Mouse (Mus musculus): Measurements from ENCODE around the gene Med17.
A peak's percentile ranks its signal among the peaks of the same experiment; 100 is the strongest.
"Not testable (repeated sequence)": the region's sequence is repeated elsewhere in the genome, so short reads cannot be mapped to it uniquely, and the experiment has no call there.

The Med17 gene

GRCm38 (mm10) chr9:15279649-15280490 lies at the start of gene Med17:
Gene Med17 (minus strand): TSS chr9:15279931.
- peak; percentile 94 for ATAC-seq (ENCODE audit: insufficient number of reproducible peaks, low FRiP score, low TSS enrichment)

- no peak for ATAC-seq (ENCODE audit: insufficient number of reproducible peaks, low FRiP score, low TSS enrichment)
Measured at GRCm38 (mm10) chr9:15318170-15318742, 38.5 kb upstream of the Med17 start.

DNA sequence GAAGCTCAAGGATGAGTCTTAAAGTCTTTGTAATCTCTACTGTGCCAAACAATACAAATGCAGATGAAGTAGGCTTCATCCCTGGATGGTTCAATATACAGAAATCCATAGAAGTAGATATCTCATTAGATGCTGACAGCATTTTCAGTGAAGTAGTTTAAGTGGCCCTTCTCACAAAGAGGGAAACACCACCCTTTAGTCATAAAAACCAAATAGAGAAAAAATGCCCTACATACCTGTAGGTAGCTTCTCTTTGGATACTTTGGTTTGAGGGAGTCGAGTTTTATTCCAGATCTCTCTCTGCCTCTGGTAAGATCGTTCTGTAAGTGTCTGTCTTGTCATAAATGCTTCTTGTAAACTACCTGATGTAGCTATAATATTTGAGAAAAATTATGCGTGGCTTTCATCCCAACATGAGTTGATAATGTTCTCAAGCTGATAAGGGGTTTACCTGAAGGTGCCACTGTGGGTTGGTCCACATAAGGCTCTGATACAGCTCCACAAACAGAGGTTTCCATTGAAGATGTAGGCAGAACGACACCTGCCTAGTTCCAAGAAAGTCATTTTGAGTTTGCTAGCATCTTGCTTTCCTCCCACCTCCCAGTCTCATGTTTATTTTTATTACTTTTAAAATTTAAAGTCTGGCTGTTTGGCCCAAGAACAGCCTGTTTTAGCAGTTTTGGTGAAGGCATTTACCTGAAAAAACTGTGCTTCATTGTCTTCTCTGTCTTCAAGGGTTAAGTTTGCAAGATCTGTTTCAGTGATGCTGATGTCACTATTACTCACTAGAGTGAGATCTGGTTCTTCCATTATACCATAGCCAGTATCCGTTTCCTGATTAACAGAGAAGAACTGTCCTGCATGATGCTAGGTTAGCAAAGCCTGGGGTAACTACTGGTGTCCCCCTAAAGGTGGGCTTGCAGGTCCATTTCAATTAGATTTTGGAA lies 37.8 kb upstream of the Med17 start:
- ATAC-seq (ENCODE audit: insufficient number of reproducible peaks, low FRiP score, low TSS enrichment), result no peak

GRCm38 (mm10) chr9:15316296-15316695 lies 36.6 kb upstream of the Med17 start:
- ATAC-seq (ENCODE audit: insufficient number of reproducible peaks, low FRiP score, low TSS enrichment), result not testable (repeated sequence)

DNA sequence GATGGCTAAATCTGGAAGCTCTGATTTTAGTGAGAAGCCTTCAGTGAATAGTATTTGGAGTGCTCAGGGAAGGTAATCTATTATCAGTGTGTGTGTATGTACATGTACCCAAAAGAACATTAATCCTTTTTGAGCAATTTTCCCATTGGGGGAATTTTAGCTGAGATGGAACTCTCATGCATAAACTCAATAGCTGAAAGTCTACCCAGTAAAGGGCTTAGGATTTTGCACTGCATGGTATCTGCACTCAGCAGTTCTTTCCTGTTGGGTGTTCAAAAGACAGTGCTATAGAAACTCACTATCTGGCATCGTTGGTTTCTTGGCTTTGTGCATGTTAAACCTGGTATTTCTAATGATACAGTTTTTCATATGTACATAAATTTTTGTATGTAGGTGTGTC lies 34.9 kb upstream of the Med17 start:
- ATAC-seq (ENCODE audit: insufficient number of reproducible peaks, low FRiP score, low TSS enrichment), result no peak

DNA sequence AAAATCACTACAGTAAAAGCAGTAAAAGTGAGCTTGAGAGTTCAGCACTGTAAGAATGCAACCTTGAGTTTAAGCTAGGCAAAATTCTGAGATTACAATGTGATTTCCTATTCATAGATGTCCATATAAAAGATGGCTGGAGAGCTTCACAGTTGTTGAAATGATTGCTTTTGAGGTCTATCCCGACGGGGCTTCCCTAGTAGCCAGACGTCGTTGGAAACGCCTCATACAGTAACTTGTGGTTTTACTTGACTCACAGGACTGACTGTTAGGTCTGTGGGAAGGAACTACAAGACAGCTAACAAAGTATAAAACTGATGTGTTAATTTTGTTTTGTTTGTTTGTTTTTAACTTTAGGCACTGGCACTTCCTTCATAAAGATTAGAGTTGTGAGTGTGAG lies 33.9 kb upstream of the Med17 start:
- no peak for ATAC-seq (ENCODE audit: insufficient number of reproducible peaks, low FRiP score, low TSS enrichment)

DNA sequence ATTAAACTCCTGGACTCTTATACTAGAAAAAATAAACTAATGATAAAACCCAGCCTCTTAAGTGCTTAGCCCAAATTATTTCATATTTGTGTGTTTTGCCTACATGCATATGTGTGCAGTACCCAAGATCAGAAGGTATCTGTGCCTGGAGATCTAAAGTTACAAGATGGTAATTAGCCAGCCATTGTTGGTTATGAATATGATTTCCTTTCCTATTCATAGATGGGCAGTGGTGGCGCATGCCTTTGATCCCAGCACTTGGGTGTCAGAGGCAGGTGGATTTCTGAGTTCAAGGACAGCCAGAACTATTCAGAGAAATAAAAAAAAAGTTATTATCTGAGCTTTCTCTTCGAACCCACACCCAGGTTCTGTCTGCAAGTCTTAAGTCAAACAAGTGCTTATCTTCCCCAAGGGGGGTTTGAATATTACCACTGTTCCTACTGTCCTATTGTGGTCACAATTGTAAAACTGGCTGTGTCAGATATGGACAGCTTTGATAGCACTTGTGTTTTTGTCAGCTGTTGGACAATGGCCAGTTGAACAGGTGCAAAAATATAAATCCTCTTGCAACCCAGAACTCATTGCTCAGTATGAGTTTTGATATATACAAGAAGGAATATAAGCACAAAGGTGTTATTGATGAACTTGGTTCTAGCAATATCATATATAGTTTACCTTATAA lies 32.5 kb upstream of the Med17 start:
- no peak for ATAC-seq (ENCODE audit: insufficient number of reproducible peaks, low FRiP score, low TSS enrichment)

GRCm38 (mm10) chr9:15310179-15310578 lies 30.4 kb upstream of the Med17 start:
- ATAC-seq (ENCODE audit: insufficient number of reproducible peaks, low FRiP score, low TSS enrichment), result no peak

DNA sequence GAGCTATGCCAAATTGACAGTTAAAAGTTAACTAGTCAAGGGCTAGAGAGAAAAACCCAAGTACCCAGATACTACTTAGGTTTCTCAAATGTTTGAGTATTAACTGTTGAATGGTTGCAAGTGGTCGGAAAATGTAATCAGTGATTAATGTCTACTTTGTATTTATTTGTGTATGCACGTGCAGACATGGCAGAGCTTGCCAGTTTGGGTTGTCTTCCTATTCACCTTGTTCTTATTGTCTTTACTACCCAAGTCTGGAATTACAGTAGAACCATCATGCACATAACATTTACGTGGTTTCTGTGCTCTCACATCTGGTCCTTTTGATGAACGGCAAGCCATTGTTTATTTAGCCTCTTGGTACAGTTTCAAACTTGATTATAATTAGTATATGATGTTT lies 29.7 kb upstream of the Med17 start:
- no peak for ATAC-seq (ENCODE audit: insufficient number of reproducible peaks, low FRiP score, low TSS enrichment)

- ATAC-seq (ENCODE audit: insufficient number of reproducible peaks, low FRiP score, low TSS enrichment), result no peak
Measured at GRCm38 (mm10) chr9:15308254-15308653, 28.5 kb upstream of the Med17 start.

- ATAC-seq (ENCODE audit: insufficient number of reproducible peaks, low FRiP score, low TSS enrichment), result no peak
Measured at GRCm38 (mm10) chr9:15307257-15307656, 27.5 kb upstream of the Med17 start.

GRCm38 (mm10) chr9:15306398-15307119 lies 26.8 kb upstream of the Med17 start, which contains the start of gene 4931406C07Rik:
Gene 4931406C07Rik (minus strand): TSS chr9:15306448.
- no peak; the same call in 1 of the 2 replicates for ATAC-seq (ENCODE audit: insufficient number of reproducible peaks, low FRiP score, low TSS enrichment)

DNA sequence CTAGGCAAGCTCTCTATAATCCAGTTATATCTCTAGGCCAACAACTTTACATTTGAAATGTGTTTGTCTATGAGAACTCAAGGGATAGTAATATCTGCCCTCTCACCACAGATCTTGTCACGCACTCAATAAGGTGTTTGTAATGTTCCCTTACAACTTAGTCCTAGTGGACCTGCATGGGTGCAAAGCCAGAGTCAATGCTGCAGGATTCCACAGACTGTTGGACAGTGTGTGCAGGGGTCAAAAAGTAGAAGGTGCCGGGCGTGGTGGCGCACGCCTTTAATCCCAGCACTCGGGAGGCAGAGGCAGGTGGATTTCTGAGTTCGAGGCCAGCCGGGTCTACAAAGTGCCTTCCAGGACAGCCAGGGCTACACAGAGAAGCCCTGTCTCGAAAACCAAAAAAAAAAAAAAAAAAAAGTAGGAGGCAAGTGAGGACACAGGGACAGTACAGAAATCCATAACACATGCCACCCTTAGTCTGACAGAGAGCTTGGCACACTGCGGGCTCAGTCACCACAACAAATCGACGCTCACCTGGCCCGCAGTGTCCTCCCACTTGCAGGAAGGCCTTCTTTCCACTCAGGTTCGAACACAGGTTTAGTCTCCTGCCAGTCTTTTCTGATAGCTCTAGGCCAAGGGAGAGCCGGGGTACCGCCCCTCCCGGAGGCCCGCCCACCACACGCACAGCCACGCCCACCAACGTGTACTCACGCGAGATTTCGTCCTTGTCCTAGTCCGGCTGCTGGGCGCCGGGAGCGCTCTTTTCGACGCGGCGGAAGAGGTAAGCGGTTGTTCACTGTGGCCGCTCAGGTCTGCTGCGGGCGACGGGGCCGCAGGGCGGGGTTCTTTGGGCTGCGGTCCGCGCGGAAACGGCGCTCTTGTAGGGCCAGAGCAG lies 26.0 kb upstream of the Med17 start, which contains the start of gene Taf1d:
Gene Taf1d (plus strand): TSS at position 712 of the 895 bp plus-strand sequence.
- ATAC-seq (ENCODE audit: insufficient number of reproducible peaks, low FRiP score, low TSS enrichment), result peak; percentile 94

DNA sequence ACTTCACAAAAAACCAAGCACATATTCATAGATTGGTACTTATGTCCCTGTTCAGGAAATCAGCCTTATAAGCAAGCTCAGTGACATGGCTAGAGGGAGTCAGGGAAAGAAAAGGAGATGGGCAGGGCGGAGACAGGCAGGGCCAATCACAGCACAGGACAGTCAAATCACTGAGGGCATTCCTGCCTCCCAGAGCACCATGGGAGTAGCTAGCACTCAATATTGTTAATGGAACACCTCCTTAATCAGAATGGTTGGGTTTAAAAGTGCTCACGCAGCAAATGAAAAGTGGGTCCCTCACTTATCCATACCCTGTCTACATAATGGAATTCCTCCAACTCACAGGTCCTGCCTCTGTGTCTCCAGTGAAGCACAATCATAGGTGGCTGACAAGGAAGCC lies 23.1 kb upstream of the Med17 start:
- ATAC-seq (ENCODE audit: insufficient number of reproducible peaks, low FRiP score, low TSS enrichment), result no peak

GRCm38 (mm10) chr9:15302006-15302405 lies 22.3 kb upstream of the Med17 start:
- not testable (repeated sequence) for ATAC-seq (ENCODE audit: insufficient number of reproducible peaks, low FRiP score, low TSS enrichment)

GRCm38 (mm10) chr9:15301399-15301798 lies 21.7 kb upstream of the Med17 start:
- no peak for ATAC-seq (ENCODE audit: insufficient number of reproducible peaks, low FRiP score, low TSS enrichment)

GRCm38 (mm10) chr9:15300056-15300455 lies 20.3 kb upstream of the Med17 start:
- no peak for ATAC-seq (ENCODE audit: insufficient number of reproducible peaks, low FRiP score, low TSS enrichment)

DNA sequence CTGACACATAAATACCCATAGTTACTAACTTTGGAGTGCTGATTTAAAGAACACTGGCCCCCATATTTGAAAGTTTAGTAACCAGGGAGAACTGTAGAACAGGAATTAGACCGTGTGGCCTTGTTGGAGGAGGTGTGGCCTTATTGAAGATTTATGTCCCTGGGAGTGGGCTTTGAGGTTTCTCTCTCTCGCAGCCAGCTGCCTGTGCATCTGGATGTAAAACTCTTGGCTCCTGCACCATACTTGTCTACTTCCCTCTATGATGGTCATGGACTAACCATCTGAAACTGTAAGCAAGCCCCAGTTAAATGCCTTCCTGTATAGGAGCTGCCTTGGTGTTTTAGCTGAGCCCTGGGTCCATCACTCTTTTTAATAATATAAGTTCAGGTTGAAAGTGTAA lies 18.7 kb upstream of the Med17 start:
- no peak for ATAC-seq (ENCODE audit: insufficient number of reproducible peaks, low FRiP score, low TSS enrichment)

Data from cerebellum, adult (tissue).